Mouse (Mus musculus) embryonic fibroblast, embryonic 13.5 days (primary cell): Measurements from ENCODE around the gene Nrxn1.

ENCODE experiments used
- CTCF ChIP-seq: IDR thresholded peaks from 2 replicates; pipeline ENCODE4 v1.5.1; 2011; ENCODE audit warnings: mild to moderate bottlenecking, control low read depth, low read length, moderate library complexity, borderline replicate concordance; ENCODE audit not compliant: insufficient read depth
- POLR2A ChIP-seq: IDR thresholded peaks from 2 replicates; pipeline ENCODE4 v1.6.1; 2011; ENCODE audit warnings: low read depth, mild to moderate bottlenecking, control low read depth, low read length, moderate library complexity

GRCm38 (mm10) chr17:90420757-90421156, 672.1 kb downstream of the Nrxn1 start:
- no peak for TF ChIP-seq CTCF
- TF ChIP-seq POLR2A: no peak
